Mouse (Mus musculus) embryo, embryonic 11.5 days (tissue): Measurements from ENCODE around the gene Ptpre.

Experiments
- DNase-seq: peaks from one replicate; pipeline ENCODE4 v3.0.0-alpha.2; 2012; ENCODE audit warnings: low read depth, low spot score

Ptpre gene

GRCm38 (mm10) chr7:135723672-135724341 is 186.5 kb downstream of the Ptpre start:
- DNase-seq = no peak

GRCm38 (mm10) chr7:135726707-135727106 is 189.4 kb downstream of the Ptpre start:
- no peak for DNase-seq

GRCm38 (mm10) chr7:135728038-135728437 is 190.8 kb downstream of the Ptpre start:
- no peak for DNase-seq

- no peak for DNase-seq
These were observed 197.1 kb downstream of the Ptpre start for GRCm38 (mm10) chr7:135734379-135734778.

GRCm38 (mm10) chr7:135734911-135735646 is 197.8 kb downstream of the Ptpre start:
- DNase-seq = no peak
